Mouse (Mus musculus): ENCODE data around the gene Mapk10. TPM values are rescaled to one million over a fixed set of nuclear protein-coding genes. Genes with fewer than 3 reads are reported as not detected.
A peak's percentile ranks its signal among the peaks of the same experiment; 100 is the strongest.
"Not testable (repeated sequence)": the region's sequence is repeated elsewhere in the genome, so short reads cannot be mapped to it uniquely, and the experiment has no call there.

Gene Mapk10
- polyA plus RNA-seq, 1 experiment from 2014 or later: 2.9 TPM

DNA sequence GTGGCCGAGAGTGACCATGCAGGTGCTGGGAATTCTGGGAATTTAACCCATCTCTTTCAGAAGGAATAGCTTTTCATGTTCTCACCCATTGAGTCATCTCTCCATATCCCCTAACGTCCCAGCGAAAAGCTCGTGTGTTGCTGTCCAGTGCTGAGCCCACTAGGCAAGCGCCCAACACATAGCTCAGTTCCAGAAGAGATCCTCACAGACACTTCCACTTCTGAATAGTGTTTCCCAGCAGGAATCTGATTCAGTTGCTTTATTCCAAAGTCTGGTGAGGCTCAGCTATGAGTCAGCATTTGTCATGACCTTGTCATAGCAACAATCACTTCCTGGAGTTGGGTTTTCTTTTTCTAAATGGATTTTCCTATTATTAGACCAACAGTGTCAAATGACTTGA, 217.2 kb downstream of the Mapk10 start:
- Histone ChIP-seq H3K9me3 (no peaks in the 10 kb centered on the region), H3K27me3 (no peaks in the 10 kb centered on the region), H3K36me3 (no peaks in the 10 kb centered on the region), H3K27ac (no peak overlapping the region), H3K4me1 (no peaks in the 10 kb centered on the region), H3K9ac (no peak overlapping the region), H3K4me2 (no peak overlapping the region), H3K4me3 (no peak overlapping the region)
- 66% methylated on average over 5 of the region's 5 CpGs for WGBS
- no peak for ATAC-seq (ENCODE audit: borderline replicate concordance, extremely low read depth, low FRiP score, low TSS enrichment)

- ATAC-seq (ENCODE audit: borderline replicate concordance, extremely low read depth, low FRiP score, low TSS enrichment): no peak
- H3K36me3 ChIP-seq: no peaks in the 10 kb centered on the region
- no peak overlapping the region for H3K4me2 ChIP-seq
- WGBS: 59% methylated on average over 2 of the region's 2 CpGs
- H3K9me3 ChIP-seq: no peaks in the 10 kb centered on the region
- no peak overlapping the region for H3K4me3 ChIP-seq
- no peaks in the 10 kb centered on the region for H3K4me1 ChIP-seq
- no peaks in the 10 kb centered on the region for H3K27me3 ChIP-seq
- H3K9ac ChIP-seq: no peak overlapping the region
- H3K27ac ChIP-seq: no peak overlapping the region
Observed at GRCm38 (mm10) chr5:102991691-102992090, 219.4 kb downstream of the Mapk10 start.

DNA sequence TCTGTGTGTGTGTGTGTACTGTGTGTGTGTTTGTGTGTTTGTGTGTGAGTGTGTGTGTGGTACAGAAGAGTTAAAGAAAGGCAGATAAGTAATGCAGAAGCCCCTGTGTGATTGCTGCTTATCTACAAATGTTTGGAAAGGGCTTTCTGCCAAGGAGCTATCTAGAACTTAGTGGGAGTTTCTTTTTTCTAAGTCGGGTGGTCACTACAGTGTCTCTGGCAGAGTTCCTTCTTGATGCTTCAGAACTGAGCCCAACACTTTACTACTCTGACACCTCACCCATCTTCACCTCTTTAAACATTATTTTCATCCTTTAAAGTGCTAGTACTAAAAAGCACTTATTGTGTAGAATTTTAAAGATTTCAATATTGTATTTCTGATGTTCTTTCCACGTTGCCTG, 232.8 kb downstream of the Mapk10 start:
- Histone ChIP-seq H3K4me2 (no peak overlapping the region), H3K4me3 (no peak overlapping the region), H3K36me3 (no peaks in the 10 kb centered on the region), H3K27me3 (no peaks in the 10 kb centered on the region), H3K9me3 (no peaks in the 10 kb centered on the region), H3K27ac (no peak overlapping the region), H3K9ac (no peak overlapping the region), H3K4me1 (no peaks in the 10 kb centered on the region)
- 35% methylated on average over 2 of the region's 2 CpGs for WGBS
- ATAC-seq (ENCODE audit: borderline replicate concordance, extremely low read depth, low FRiP score, low TSS enrichment): no peak

- H3K27me3 ChIP-seq: no peaks in the 10 kb centered on the region
- H3K9ac ChIP-seq: no peak overlapping the region
- no peak overlapping the region for H3K4me2 ChIP-seq
- no peaks in the 10 kb centered on the region for H3K4me1 ChIP-seq
- WGBS: 50% methylated on average over 6 of the region's 6 CpGs
- no peak overlapping the region for H3K27ac ChIP-seq
- H3K36me3 ChIP-seq: no peaks in the 10 kb centered on the region
- H3K9me3 ChIP-seq: no peaks in the 10 kb centered on the region
- no peak overlapping the region for H3K4me3 ChIP-seq
- ATAC-seq (ENCODE audit: borderline replicate concordance, extremely low read depth, low FRiP score, low TSS enrichment): no peak
Observed at GRCm38 (mm10) chr5:102977138-102977537, 234.0 kb downstream of the Mapk10 start.

DNA sequence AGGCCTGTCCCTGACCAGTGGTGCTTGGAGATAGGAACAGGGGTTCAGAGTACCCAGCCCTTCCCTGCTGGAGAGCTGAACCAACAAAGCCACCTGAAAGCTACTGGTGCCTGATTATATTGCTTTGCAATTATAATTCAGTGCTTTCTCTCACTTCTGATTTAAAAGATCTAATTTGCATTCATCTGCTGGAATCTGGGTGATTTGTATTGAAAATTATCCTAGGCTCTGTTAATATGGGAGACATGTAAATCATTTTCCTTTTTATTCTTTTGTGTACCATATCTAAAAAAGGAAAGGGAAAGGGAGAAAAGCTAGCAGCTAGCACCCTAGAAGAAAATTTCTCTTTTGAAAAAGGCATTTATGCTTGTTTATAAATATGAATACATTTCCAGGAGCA, 234.6 kb downstream of the Mapk10 start:
- Histone ChIP-seq H3K27ac (no peak overlapping the region), H3K4me1 (no peaks in the 10 kb centered on the region), H3K4me3 (no peak overlapping the region), H3K27me3 (no peaks in the 10 kb centered on the region), H3K9ac (no peak overlapping the region), H3K9me3 (no peaks in the 10 kb centered on the region), H3K36me3 (no peaks in the 10 kb centered on the region), H3K4me2 (no peak overlapping the region)
- ATAC-seq (ENCODE audit: borderline replicate concordance, extremely low read depth, low FRiP score, low TSS enrichment): no peak

GRCm38 (mm10) chr5:102974400-102974799, 236.7 kb downstream of the Mapk10 start:
- WGBS: 71% methylated on average over 4 of the region's 4 CpGs
- no peak overlapping the region for H3K4me3 ChIP-seq
- no peak for ATAC-seq (ENCODE audit: borderline replicate concordance, extremely low read depth, low FRiP score, low TSS enrichment)

DNA sequence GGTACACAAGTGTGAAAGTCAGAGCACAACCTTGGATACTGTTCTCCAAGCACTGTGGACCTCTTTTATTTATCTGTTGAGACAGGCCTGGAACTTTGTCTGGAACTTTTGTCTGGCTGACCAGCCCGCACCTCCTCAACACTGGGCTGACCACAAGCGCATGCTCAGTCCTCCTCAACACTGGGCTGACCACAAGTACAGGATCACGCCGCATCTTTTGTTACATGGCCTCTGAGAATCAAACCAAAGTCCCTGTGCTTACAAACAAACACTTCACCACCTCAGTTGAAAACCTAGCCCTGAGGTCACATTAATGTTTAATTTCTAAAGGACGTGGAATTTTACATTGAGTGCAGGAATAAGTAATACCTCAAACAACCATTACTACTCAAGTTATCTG, 246.7 kb downstream of the Mapk10 start:
- WGBS: 77% methylated on average over 5 of the region's 5 CpGs
- Histone ChIP-seq H3K27me3 (no peaks in the 10 kb centered on the region), H3K9me3 (no peaks in the 10 kb centered on the region)

More at GRCm38 (mm10) chr5:102974400-102974799, 236.7 kb downstream of the Mapk10 start:
- Histone ChIP-seq H3K36me3 (no peaks in the 10 kb centered on the region), H3K9me3 (no peaks in the 10 kb centered on the region), H3K4me1 (no peaks in the 10 kb centered on the region), H3K9ac (no peak overlapping the region), H3K4me2 (no peak overlapping the region), H3K27ac (no peak overlapping the region), H3K27me3 (no peaks in the 10 kb centered on the region)

GRCm38 (mm10) chr5:102953414-102953813, 257.7 kb downstream of the Mapk10 start:
- H3K4me2 ChIP-seq: no peak overlapping the region
- ATAC-seq (ENCODE audit: borderline replicate concordance, extremely low read depth, low FRiP score, low TSS enrichment): no peak
- H3K27ac ChIP-seq: no peak overlapping the region
- no peak overlapping the region for H3K4me3 ChIP-seq
- H3K36me3 ChIP-seq: no peaks in the 10 kb centered on the region
- no peaks in the 10 kb centered on the region for H3K27me3 ChIP-seq
- H3K9me3 ChIP-seq: no peaks in the 10 kb centered on the region
- no peak overlapping the region for H3K9ac ChIP-seq
- WGBS: 83% methylated on average over 8 of the region's 8 CpGs
- no peaks in the 10 kb centered on the region for H3K4me1 ChIP-seq

More for the DNA sequence above, 246.7 kb downstream of the Mapk10 start:
- Histone ChIP-seq H3K4me2 (no peak overlapping the region), H3K9ac (no peak overlapping the region), H3K27ac (no peak overlapping the region), H3K4me3 (no peak overlapping the region), H3K4me1 (no peaks in the 10 kb centered on the region), H3K36me3 (no peaks in the 10 kb centered on the region)
- no peak for ATAC-seq (ENCODE audit: borderline replicate concordance, extremely low read depth, low FRiP score, low TSS enrichment)

GRCm38 (mm10) chr5:102952918-102953317, 258.2 kb downstream of the Mapk10 start:
- no peak overlapping the region for H3K4me3 ChIP-seq
- no peaks in the 10 kb centered on the region for H3K4me1 ChIP-seq
- H3K27ac ChIP-seq: no peak overlapping the region
- no peak overlapping the region for H3K9ac ChIP-seq
- no peaks in the 10 kb centered on the region for H3K9me3 ChIP-seq
- no peaks in the 10 kb centered on the region for H3K36me3 ChIP-seq
- no peaks in the 10 kb centered on the region for H3K27me3 ChIP-seq
- 77% methylated on average over 3 of the region's 3 CpGs for WGBS
- no peak for ATAC-seq (ENCODE audit: borderline replicate concordance, extremely low read depth, low FRiP score, low TSS enrichment)
- no peak overlapping the region for H3K4me2 ChIP-seq

DNA sequence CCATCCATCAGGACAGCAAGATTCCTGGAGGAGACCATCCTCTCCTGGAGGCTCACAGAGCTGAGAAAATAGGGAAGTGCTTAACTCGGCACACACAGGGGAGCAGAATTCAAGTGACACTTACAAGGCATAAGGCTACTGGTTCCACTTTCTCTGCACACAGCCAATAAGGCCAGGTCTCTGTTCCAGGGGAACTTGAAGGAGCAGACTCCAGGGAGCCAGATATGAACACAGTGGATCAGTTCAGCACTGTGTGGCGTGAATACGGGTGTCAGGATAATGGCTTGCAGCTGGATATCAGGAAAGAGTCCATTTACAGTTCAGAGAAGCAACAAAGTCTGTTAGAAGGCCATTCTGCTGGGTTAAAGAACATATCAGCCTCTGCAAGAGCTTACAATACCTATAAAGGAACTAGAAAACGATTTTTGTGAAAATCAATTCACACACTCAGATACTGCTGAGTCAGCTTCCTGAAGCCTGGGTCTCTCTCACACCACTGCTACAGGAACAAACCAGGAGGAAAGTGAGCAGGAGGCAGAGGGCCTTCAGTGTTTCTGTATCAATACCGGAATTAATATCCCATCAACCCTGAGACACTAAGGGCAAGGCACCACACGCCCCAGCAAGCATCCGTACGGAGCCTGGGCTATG, 263.9 kb downstream of the Mapk10 start:
- Histone ChIP-seq H3K9ac (no peak overlapping the region), H3K9me3 (no peaks in the 10 kb centered on the region), H3K27me3 (no peaks in the 10 kb centered on the region), H3K27ac (no peak overlapping the region), H3K36me3 (no peaks in the 10 kb centered on the region), H3K4me3 (no peak overlapping the region), H3K4me1 (no peaks in the 10 kb centered on the region), H3K4me2 (peak overlapping the region; percentile 38; the same call in 1 of the 2 replicates)
- ATAC-seq (ENCODE audit: borderline replicate concordance, extremely low read depth, low FRiP score, low TSS enrichment): peak; percentile 72; the same call in 1 of the 2 replicates
- WGBS: 47% methylated on average over 8 of the region's 8 CpGs

- Histone ChIP-seq H3K4me2 (peak overlapping the region; percentile 38; the same call in 1 of the 2 replicates), H3K9me3 (no peaks in the 10 kb centered on the region), H3K4me1 (no peaks in the 10 kb centered on the region), H3K9ac (no peak overlapping the region), H3K27ac (no peak overlapping the region), H3K4me3 (no peak overlapping the region), H3K36me3 (no peaks in the 10 kb centered on the region), H3K27me3 (no peaks in the 10 kb centered on the region)
- 55% methylated on average over 8 of the region's 8 CpGs for WGBS
- no peak for ATAC-seq (ENCODE audit: borderline replicate concordance, extremely low read depth, low FRiP score, low TSS enrichment)
Observed at GRCm38 (mm10) chr5:102946625-102947024, 264.5 kb downstream of the Mapk10 start.

GRCm38 (mm10) chr5:102943864-102944630, 267.1 kb downstream of the Mapk10 start:
- not testable (repeated sequence) for H3K27me3 ChIP-seq; H3K4me3 ChIP-seq; H3K4me1 ChIP-seq; H3K36me3 ChIP-seq; H3K9me3 ChIP-seq; H3K4me2 ChIP-seq; H3K9ac ChIP-seq; H3K27ac ChIP-seq; ATAC-seq (ENCODE audit: borderline replicate concordance, extremely low read depth, low FRiP score, low TSS enrichment)
- WGBS: 71% methylated on average over 17 of the region's 17 CpGs

Measured in lung, embryonic 15.5 days (tissue).